Mouse (Mus musculus): ENCODE measurements around the gene Sh3tc1. TPM values are rescaled to one million over a fixed set of nuclear protein-coding genes. Genes with fewer than 3 reads are reported as not detected.
A peak's percentile ranks its signal among the peaks of the same experiment; 100 is the strongest.

Sh3tc1 gene
- polyA plus RNA-seq, 1 experiment from 2014 or later, result 3.2 TPM

GRCm38 (mm10) chr5:35756997-35757638, 17.3 kb upstream of the Sh3tc1 start:
- peak; percentile 57 for ATAC-seq (ENCODE audit: low FRiP score, low TSS enrichment)
- TF ChIP-seq EP300 (optimal IDR thresholded peaks at IDR 0.05) (no peak), CTCF (IDR thresholded peaks at IDR 0.05; ENCODE audit: low read depth) (no peak)
- 13% methylated on average over 26 of the region's 26 CpGs for WGBS
- H3K27ac ChIP-seq (replicated peaks), result no peak overlapping the region
- peaks cover 4% of the 10 kb centered on the region; the same call in 1 of the 2 replicates for H3K4me1 ChIP-seq (replicated peaks; ENCODE audit: control insufficient read depth, insufficient read depth)
- H3K9me3 ChIP-seq (ENCODE audit: control insufficient read depth, low read length), result no peaks in the 10 kb centered on the region
- H3K36me3 ChIP-seq (ENCODE audit: control insufficient read depth, insufficient read depth, low read length), result no peaks in the 10 kb centered on the region
- peak overlapping the region; percentile 57 for H3K4me3 ChIP-seq (ENCODE audit: low read depth, low read length)
- no peak overlapping the region for H3K9ac ChIP-seq (ENCODE audit: low read length)
- peak overlapping the region; percentile 98 for H3K4me2 ChIP-seq (replicated peaks; ENCODE audit: low read depth)
- DNase-seq (ENCODE audit: low spot score), result peak; percentile 65
- H3K27me3 ChIP-seq (ENCODE audit: control insufficient read depth, insufficient read depth, low read length), result no peaks in the 10 kb centered on the region

DNA sequence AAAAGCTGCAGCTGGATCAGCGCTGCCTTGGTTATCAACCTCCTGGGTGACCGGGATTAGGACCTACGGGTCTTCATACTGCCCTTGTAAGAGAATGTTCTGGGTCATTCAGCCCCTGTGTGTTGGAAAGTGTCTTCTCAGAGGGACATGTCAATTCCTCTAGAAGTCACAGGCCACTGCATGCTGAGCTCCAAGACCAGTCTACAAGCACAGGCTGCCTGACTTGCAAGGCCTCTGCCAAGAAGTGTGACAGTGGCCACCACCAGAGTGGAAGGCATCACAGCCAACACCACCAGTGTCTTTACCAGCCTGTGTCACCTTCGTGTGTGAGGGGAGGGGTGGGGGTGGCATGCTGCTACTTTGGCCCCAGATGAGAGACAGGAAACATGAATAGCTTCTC, 16.2 kb upstream of the Sh3tc1 start:
- ATAC-seq (ENCODE audit: low FRiP score, low TSS enrichment) (no peak), DNase-seq (ENCODE audit: low spot score) (no peak)
- Histone ChIP-seq H3K4me3 (ENCODE audit: low read depth, low read length) (no peak overlapping the region), H3K4me1 (replicated peaks; ENCODE audit: control insufficient read depth, insufficient read depth) (peaks cover 4% of the 10 kb centered on the region; the same call in 1 of the 2 replicates), H3K36me3 (ENCODE audit: control insufficient read depth, insufficient read depth, low read length) (no peaks in the 10 kb centered on the region), H3K9me3 (ENCODE audit: control insufficient read depth, low read length) (no peaks in the 10 kb centered on the region), H3K27me3 (ENCODE audit: control insufficient read depth, insufficient read depth, low read length) (no peaks in the 10 kb centered on the region), H3K27ac (replicated peaks) (no peak overlapping the region), H3K9ac (ENCODE audit: low read length) (no peak overlapping the region), H3K4me2 (replicated peaks; ENCODE audit: low read depth) (no peak overlapping the region)
- TF ChIP-seq CTCF (IDR thresholded peaks at IDR 0.05; ENCODE audit: low read depth), result no peak
- WGBS, result 85% methylated on average over 4 of the region's 4 CpGs

DNA sequence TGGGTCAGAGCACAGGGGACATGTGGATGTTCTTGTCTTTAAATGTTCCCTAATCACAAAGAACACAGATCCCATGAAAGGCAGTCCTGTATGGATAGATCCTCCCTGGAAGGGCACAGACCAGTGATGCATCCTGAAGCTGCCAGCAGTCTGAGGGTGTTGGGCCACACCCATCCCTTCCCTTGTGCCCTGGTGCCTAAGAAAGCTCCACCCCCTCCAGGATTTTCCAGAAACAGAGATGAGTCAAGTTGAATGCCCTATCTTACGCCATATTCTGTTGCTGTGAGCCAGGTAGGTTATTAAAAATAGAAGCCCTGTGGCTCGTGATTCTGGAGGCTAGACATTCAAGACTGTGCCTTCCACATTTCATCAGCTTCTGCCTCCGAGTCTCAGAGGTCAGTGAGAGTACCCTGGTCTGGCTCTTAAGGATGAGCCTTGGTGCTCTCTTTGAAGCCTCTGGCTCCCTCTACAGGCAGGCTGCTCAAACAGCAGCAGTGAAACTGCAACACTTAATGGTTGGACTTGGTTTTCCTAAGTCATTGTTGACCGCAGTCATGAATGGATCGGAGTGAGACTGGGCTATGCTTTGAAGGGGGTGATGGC, 15.4 kb upstream of the Sh3tc1 start:
- ATAC-seq (ENCODE audit: low FRiP score, low TSS enrichment), result no peak
- H3K9ac ChIP-seq (ENCODE audit: low read length), result no peak overlapping the region
- H3K27ac ChIP-seq (replicated peaks), result no peak overlapping the region
- peaks cover 4% of the 10 kb centered on the region; the same call in 1 of the 2 replicates for H3K4me1 ChIP-seq (replicated peaks; ENCODE audit: control insufficient read depth, insufficient read depth)
- peak; percentile 63 for DNase-seq (ENCODE audit: low spot score)
- no peak overlapping the region for H3K4me2 ChIP-seq (replicated peaks; ENCODE audit: low read depth)
- WGBS, result 20% methylated on average over 5 of the region's 5 CpGs
- no peaks in the 10 kb centered on the region for H3K36me3 ChIP-seq (ENCODE audit: control insufficient read depth, insufficient read depth, low read length)
- no peak overlapping the region for H3K4me3 ChIP-seq (ENCODE audit: low read depth, low read length)
- TF ChIP-seq EP300 (optimal IDR thresholded peaks at IDR 0.05) (no peak), CTCF (IDR thresholded peaks at IDR 0.05; ENCODE audit: low read depth) (peak; percentile 95)
- no peaks in the 10 kb centered on the region for H3K27me3 ChIP-seq (ENCODE audit: control insufficient read depth, insufficient read depth, low read length)
- no peaks in the 10 kb centered on the region for H3K9me3 ChIP-seq (ENCODE audit: control insufficient read depth, low read length)

DNA sequence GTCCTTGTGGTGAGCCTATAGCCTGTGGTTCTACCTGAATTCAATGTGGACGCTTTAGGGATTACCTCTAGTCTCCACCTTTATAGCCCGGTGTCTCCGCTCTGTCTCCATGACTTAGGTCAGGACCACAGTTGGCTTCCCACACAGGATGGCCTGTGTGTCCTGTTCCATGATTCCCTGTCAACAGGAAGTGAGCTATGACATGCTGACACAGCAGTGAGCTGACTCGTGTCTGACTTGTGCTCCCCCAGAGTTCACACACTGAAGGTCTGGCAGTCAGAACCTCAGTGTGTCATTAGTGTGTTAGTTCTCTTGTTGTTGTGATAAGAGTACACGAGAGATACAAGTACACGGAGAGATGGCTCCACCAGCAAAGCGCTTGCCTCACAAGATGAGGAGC, 11.2 kb upstream of the Sh3tc1 start:
- 76% methylated on average over 7 of the region's 7 CpGs for WGBS
- H3K4me1 ChIP-seq (replicated peaks; ENCODE audit: control insufficient read depth, insufficient read depth), result no peaks in the 10 kb centered on the region
- no peak for ATAC-seq (ENCODE audit: low FRiP score, low TSS enrichment)

DNA sequence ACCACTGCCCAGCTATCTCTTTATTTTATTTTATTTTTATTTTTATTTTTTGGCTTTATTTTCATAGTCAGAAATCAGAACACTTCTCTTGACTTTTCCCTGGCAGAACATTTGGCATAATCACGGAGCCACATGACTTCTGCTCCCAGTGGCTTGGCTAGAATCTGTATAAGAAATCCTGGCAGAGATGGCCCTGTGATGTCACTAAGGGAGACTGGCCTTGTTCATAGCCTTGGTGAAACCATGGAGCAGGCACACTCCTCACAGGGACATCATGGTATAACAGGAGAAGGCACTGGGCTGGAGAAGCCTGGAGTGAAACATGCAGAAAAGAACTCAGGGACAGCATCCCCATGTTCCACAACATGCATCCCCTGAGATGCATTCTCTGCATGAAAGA, 10.2 kb upstream of the Sh3tc1 start:
- ATAC-seq (ENCODE audit: low FRiP score, low TSS enrichment) (no peak), DNase-seq (ENCODE audit: low spot score) (no peak)
- H3K4me1 ChIP-seq (replicated peaks; ENCODE audit: control insufficient read depth, insufficient read depth), result no peaks in the 10 kb centered on the region
- no peak overlapping the region for H3K9ac ChIP-seq (ENCODE audit: low read length)
- H3K4me3 ChIP-seq (ENCODE audit: low read depth, low read length), result no peak overlapping the region
- TF ChIP-seq CTCF (IDR thresholded peaks at IDR 0.05; ENCODE audit: low read depth) (no peak), EP300 (optimal IDR thresholded peaks at IDR 0.05) (no peak)
- H3K27ac ChIP-seq (replicated peaks), result no peak overlapping the region
- WGBS, result 79% methylated on average over 1 of the region's 1 CpGs
- no peaks in the 10 kb centered on the region for H3K27me3 ChIP-seq (ENCODE audit: control insufficient read depth, insufficient read depth, low read length)
- no peaks in the 10 kb centered on the region for H3K36me3 ChIP-seq (ENCODE audit: control insufficient read depth, insufficient read depth, low read length)
- no peaks in the 10 kb centered on the region for H3K9me3 ChIP-seq (ENCODE audit: control insufficient read depth, low read length)
- H3K4me2 ChIP-seq (replicated peaks; ENCODE audit: low read depth), result no peak overlapping the region

More for the DNA sequence above, 11.2 kb upstream of the Sh3tc1 start:
- Histone ChIP-seq H3K9ac (ENCODE audit: low read length) (no peak overlapping the region), H3K36me3 (ENCODE audit: control insufficient read depth, insufficient read depth, low read length) (no peaks in the 10 kb centered on the region), H3K27me3 (ENCODE audit: control insufficient read depth, insufficient read depth, low read length) (no peaks in the 10 kb centered on the region), H3K4me2 (replicated peaks; ENCODE audit: low read depth) (no peak overlapping the region), H3K4me3 (ENCODE audit: low read depth, low read length) (no peak overlapping the region), H3K9me3 (ENCODE audit: control insufficient read depth, low read length) (no peaks in the 10 kb centered on the region), H3K27ac (replicated peaks) (no peak overlapping the region)
- TF ChIP-seq EP300 (optimal IDR thresholded peaks at IDR 0.05) (no peak), CTCF (IDR thresholded peaks at IDR 0.05; ENCODE audit: low read depth) (no peak)
- DNase-seq (ENCODE audit: low spot score), result no peak

GRCm38 (mm10) chr5:35749416-35749815, 9.6 kb upstream of the Sh3tc1 start:
- no peaks in the 10 kb centered on the region for H3K4me1 ChIP-seq (replicated peaks; ENCODE audit: control insufficient read depth, insufficient read depth)
- 58% methylated on average over 3 of the region's 3 CpGs for WGBS
- DNase-seq (ENCODE audit: low spot score), result no peak
- TF ChIP-seq CTCF (IDR thresholded peaks at IDR 0.05; ENCODE audit: low read depth), result no peak
- TF ChIP-seq EP300 (optimal IDR thresholded peaks at IDR 0.05), result no peak
- ATAC-seq (ENCODE audit: low FRiP score, low TSS enrichment), result no peak
- no peaks in the 10 kb centered on the region for H3K36me3 ChIP-seq (ENCODE audit: control insufficient read depth, insufficient read depth, low read length)
- H3K9ac ChIP-seq (ENCODE audit: low read length), result no peak overlapping the region
- no peaks in the 10 kb centered on the region for H3K9me3 ChIP-seq (ENCODE audit: control insufficient read depth, low read length)
- H3K4me3 ChIP-seq (ENCODE audit: low read depth, low read length), result no peak overlapping the region
- no peak overlapping the region for H3K4me2 ChIP-seq (replicated peaks; ENCODE audit: low read depth)
- no peak overlapping the region for H3K27ac ChIP-seq (replicated peaks)
- H3K27me3 ChIP-seq (ENCODE audit: control insufficient read depth, insufficient read depth, low read length), result no peaks in the 10 kb centered on the region

Measured in stomach, postnatal 0 days (tissue).